Mouse (Mus musculus): ENCODE measurements around the gene Tmem125. TPM values are rescaled to one million over a fixed set of nuclear protein-coding genes. Genes with fewer than 3 reads are reported as not detected.

Tmem125 gene
- polyA plus RNA-seq, 1 experiment: not detected

DNA sequence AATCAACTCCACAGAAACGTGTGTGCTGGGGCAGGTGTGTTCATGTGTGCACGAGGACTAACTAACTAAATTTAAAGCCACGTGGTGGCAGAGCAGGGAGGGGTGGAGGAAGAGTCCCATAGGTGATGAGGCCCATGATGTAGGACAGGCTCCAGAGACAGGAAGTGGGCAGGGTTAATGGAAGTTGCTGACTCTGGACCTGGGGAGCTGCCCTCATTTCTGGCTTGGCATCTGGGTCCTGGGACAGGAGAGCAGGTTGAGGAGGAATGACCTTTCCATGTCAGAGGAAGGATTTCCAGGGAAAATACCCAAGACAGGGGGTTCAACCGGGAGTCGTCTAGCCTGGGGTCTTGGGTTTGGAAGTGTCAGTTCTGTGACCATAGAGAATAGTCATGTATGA, 11.2 kb downstream of the Tmem125 start:
- TF ChIP-seq POLR2A (IDR thresholded peaks at IDR 0.05; ENCODE audit: borderline replicate concordance, control insufficient read depth, low read depth, low read length) (no peak), CTCF (IDR thresholded peaks at IDR 0.05; ENCODE audit: control insufficient read depth, insufficient read depth, low read length) (no peak)
- Histone ChIP-seq H3K4me1 (ENCODE audit: control insufficient read depth, insufficient read depth, low read length) (peaks cover 1% of the 10 kb centered on the region; the same call in 1 of the 2 replicates), H3K4me3 (replicated peaks; ENCODE audit: control insufficient read depth, low read depth, low read length) (no peak overlapping the region), H3K27ac (ENCODE audit: control insufficient read depth, insufficient read depth, low read depth, low read length, poor library complexity) (no peak overlapping the region)
- 51% methylated on average over 5 of the region's 5 CpGs for WGBS

DNA sequence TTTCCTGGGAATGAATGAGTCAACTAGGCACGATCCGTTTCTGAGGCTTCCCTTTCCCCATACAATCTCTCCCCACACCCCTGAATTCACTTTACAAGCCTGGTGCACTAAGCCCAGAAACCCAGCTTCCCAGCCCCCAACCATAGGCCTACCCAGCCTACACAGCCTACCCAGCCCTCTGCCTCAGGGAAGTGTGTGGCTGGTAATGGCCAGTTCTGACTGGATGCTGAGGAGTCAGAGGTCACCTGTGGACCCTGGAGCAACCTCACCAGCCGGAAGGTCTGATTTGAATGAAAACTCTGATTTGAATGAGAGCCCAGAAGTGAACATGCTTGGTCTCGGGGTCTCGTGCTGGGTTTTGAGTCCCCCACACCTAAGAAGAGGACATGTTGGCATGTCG, 16.1 kb downstream of the Tmem125 start:
- Histone ChIP-seq H3K4me3 (replicated peaks; ENCODE audit: control insufficient read depth, low read depth, low read length) (no peak overlapping the region), H3K4me1 (ENCODE audit: control insufficient read depth, insufficient read depth, low read length) (peaks cover 1% of the 10 kb centered on the region; the same call in 1 of the 2 replicates), H3K27ac (ENCODE audit: control insufficient read depth, insufficient read depth, low read depth, low read length, poor library complexity) (no peak overlapping the region)
- no peak for TF ChIP-seq POLR2A (IDR thresholded peaks at IDR 0.05; ENCODE audit: borderline replicate concordance, control insufficient read depth, low read depth, low read length)
- no peak for TF ChIP-seq CTCF (IDR thresholded peaks at IDR 0.05; ENCODE audit: control insufficient read depth, insufficient read depth, low read length)
- WGBS: 80% methylated on average over 6 of the region's 6 CpGs

DNA sequence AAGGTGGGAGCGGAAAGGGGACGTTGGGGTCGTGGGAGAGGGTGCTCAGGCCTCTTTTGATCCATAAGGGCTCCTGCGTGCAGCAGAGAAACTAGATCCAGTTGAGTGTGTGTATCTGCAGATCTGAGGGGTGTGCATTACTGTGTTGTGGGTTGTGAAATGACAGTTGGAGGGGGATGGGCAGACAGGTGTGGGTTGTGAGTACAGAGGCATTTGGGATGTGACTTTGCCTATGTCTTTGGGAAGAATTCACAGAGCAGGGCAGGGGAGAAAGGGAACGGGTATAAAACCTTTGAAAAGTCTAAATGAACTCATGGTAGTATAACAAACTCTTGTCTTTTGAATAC, 16.5 kb downstream of the Tmem125 start:
- no peak overlapping the region for H3K4me3 ChIP-seq (replicated peaks; ENCODE audit: control insufficient read depth, low read depth, low read length)
- no peak overlapping the region for H3K27ac ChIP-seq (ENCODE audit: control insufficient read depth, insufficient read depth, low read depth, low read length, poor library complexity)
- WGBS: 76% methylated on average over 5 of the region's 5 CpGs
- H3K4me1 ChIP-seq (ENCODE audit: control insufficient read depth, insufficient read depth, low read length): no peaks in the 10 kb centered on the region; the same call in 1 of the 2 replicates
- no peak for TF ChIP-seq CTCF (IDR thresholded peaks at IDR 0.05; ENCODE audit: control insufficient read depth, insufficient read depth, low read length)
- no peak for TF ChIP-seq POLR2A (IDR thresholded peaks at IDR 0.05; ENCODE audit: borderline replicate concordance, control insufficient read depth, low read depth, low read length)

DNA sequence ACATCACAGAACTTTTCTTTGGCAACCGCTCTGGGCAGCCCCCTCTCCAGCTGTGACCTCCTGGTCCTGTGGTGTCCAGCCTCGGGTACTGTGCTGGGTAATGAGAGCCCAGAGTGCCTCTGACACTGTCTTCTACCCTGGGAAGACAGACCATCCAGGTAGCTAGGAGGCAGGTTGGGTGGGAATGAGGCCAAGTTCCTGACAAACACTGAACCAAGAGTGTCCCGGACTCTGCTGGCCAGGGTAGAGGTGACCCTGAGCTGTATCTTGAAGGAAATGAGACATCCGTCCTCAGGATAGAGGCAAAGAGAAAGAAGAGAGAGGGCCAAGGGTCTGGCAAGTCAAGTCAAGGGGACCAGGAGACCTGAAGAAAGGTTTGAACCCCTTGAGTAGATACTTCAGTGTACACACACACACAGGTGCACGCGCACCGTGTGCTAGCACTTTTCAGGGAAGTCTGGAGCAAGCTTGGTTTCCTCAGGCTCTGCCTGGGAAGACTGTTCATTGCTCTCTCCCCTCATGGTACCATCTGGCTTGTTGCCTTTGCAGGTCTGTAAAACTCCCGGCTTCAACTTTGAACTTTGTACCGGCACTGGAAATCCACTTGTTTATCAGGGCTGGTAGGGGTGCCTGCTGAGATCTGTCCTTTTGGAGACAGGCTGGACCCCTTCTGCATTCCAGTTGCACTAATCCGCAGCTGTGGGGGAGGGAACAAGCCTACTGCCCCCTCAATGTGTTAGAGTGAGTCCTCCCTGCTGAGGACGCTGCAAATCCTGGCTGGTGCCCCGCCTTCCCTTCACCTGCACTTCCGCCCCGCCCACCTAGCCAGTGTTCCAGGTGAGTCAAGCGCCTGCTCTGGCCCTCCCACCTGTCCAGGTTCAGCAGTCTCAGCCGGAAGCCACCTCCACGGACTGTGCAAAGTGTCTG, 17.2 kb downstream of the Tmem125 start, which contains the start of gene 2610528J11Rik:
2610528J11Rik (plus strand) TSS at position 592 of the 927 bp plus-strand sequence.
- Histone ChIP-seq H3K4me1 (ENCODE audit: control insufficient read depth, insufficient read depth, low read length) (no peaks in the 10 kb centered on the region; the same call in 1 of the 2 replicates), H3K4me3 (replicated peaks; ENCODE audit: control insufficient read depth, low read depth, low read length) (no peak within 1 kb of the TSS), H3K27ac (ENCODE audit: control insufficient read depth, insufficient read depth, low read depth, low read length, poor library complexity) (no peak within 1 kb of the TSS)
- TF ChIP-seq POLR2A (IDR thresholded peaks at IDR 0.05; ENCODE audit: borderline replicate concordance, control insufficient read depth, low read depth, low read length) (no peak), CTCF (IDR thresholded peaks at IDR 0.05; ENCODE audit: control insufficient read depth, insufficient read depth, low read length) (no peak)
- WGBS: 82% methylated on average over 17 of the region's 17 CpGs

DNA sequence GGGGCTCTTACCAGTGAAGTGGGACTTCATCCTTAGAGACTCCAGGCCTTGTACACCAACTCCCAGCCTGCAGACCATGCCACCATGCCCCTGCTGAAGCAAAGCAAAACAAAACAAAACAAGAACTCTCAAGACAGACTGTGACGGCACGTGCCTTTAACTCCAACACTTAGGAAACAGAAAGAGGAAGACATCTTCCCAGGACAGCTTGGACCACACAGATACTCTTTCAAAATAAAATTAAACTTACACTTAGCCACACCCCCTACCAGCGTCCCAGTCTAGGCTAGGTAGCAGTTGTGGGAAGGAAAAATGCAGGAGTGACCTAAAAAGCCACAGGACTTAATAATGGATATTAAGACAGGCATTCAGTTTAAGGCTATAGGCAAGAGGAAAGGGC, 18.1 kb downstream of the Tmem125 start:
- Histone ChIP-seq H3K27ac (ENCODE audit: control insufficient read depth, insufficient read depth, low read depth, low read length, poor library complexity) (no peak overlapping the region), H3K4me1 (ENCODE audit: control insufficient read depth, insufficient read depth, low read length) (no peaks in the 10 kb centered on the region; the same call in 1 of the 2 replicates), H3K4me3 (replicated peaks; ENCODE audit: control insufficient read depth, low read depth, low read length) (no peak overlapping the region)
- WGBS: 25% methylated on average over 3 of the region's 3 CpGs
- no peak for TF ChIP-seq CTCF (IDR thresholded peaks at IDR 0.05; ENCODE audit: control insufficient read depth, insufficient read depth, low read length)
- no peak for TF ChIP-seq POLR2A (IDR thresholded peaks at IDR 0.05; ENCODE audit: borderline replicate concordance, control insufficient read depth, low read depth, low read length)

DNA sequence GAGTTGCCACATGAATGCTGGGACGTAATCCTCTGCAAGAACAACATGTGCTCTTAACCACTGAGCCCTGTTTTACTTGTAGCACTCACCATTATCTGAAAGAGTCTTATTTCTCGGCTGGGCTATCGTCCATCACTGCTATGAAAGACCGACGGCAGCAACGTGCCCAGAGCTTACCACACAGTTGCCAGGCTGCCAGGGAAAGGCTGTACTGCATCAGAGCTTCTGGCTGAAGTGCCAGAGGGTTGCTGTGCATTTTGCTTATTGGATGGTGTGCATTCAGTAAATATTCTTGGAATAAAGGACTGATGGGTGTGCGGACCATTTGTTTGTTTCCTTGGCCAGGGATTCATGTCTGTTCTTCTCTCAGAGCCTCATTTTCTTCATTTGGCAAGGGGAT, 19.9 kb downstream of the Tmem125 start:
- TF ChIP-seq POLR2A (IDR thresholded peaks at IDR 0.05; ENCODE audit: borderline replicate concordance, control insufficient read depth, low read depth, low read length): no peak
- TF ChIP-seq CTCF (IDR thresholded peaks at IDR 0.05; ENCODE audit: control insufficient read depth, insufficient read depth, low read length): no peak

DNA sequence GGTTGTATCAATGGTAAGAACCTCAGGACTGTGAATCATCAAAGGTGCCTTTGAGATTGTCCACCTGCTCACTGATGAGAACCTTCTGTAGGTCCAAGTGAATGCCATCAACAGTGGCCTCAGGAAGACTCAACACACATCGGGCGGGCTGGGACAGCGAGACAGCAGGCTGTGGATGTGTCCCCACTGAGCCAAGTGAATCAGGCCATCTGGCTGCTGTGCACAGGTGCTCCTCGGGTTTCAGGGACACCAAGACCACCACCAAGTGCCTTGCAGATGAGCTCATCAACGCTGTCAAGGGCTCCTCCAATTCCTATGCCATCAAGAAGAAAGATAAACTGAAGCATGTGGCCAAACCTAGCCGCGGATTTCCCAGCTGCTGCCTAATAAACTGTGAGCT, 21.6 kb downstream of the Tmem125 start:
- WGBS: 85% methylated on average over 7 of the region's 7 CpGs
- peaks cover 2% of the 10 kb centered on the region; the same call in 1 of the 2 replicates for H3K4me1 ChIP-seq (ENCODE audit: control insufficient read depth, insufficient read depth, low read length)
- TF ChIP-seq CTCF (IDR thresholded peaks at IDR 0.05; ENCODE audit: control insufficient read depth, insufficient read depth, low read length) (no peak), POLR2A (IDR thresholded peaks at IDR 0.05; ENCODE audit: borderline replicate concordance, control insufficient read depth, low read depth, low read length) (no peak)

More for the DNA sequence above, 19.9 kb downstream of the Tmem125 start:
- 75% methylated on average over 7 of the region's 7 CpGs for WGBS
- H3K4me1 ChIP-seq (ENCODE audit: control insufficient read depth, insufficient read depth, low read length): peaks cover 2% of the 10 kb centered on the region; the same call in 1 of the 2 replicates
- H3K27ac ChIP-seq (ENCODE audit: control insufficient read depth, insufficient read depth, low read depth, low read length, poor library complexity): no peak overlapping the region
- no peak overlapping the region for H3K4me3 ChIP-seq (replicated peaks; ENCODE audit: control insufficient read depth, low read depth, low read length)

DNA sequence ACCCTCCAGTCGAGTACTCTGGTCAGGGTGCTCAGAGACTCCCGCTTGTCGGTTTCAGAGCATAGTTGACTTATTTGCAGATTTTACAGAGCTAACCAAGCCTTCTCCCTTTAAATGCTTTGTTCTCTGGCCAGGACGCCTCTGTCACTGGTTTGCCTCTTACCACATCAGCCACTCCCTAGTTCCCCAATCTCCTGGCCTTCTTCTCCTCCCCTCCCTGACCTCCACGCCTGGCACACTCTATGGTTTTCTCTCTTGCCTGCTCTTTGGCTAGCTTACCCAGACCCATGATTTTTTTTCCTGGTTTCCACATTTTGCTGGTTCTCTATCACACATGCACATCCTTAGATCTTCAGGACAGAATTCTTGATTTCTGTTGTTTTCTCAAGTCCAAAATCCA, 25.6 kb downstream of the Tmem125 start:
- peaks cover 2% of the 10 kb centered on the region; the same call in 1 of the 2 replicates for H3K4me1 ChIP-seq (ENCODE audit: control insufficient read depth, insufficient read depth, low read length)
- 53% methylated on average over 5 of the region's 5 CpGs for WGBS
- no peak for TF ChIP-seq CTCF (IDR thresholded peaks at IDR 0.05; ENCODE audit: control insufficient read depth, insufficient read depth, low read length)
- TF ChIP-seq POLR2A (IDR thresholded peaks at IDR 0.05; ENCODE audit: borderline replicate concordance, control insufficient read depth, low read depth, low read length): no peak
- no peak overlapping the region for H3K27ac ChIP-seq (ENCODE audit: control insufficient read depth, insufficient read depth, low read depth, low read length, poor library complexity)
- no peak overlapping the region for H3K4me3 ChIP-seq (replicated peaks; ENCODE audit: control insufficient read depth, low read depth, low read length)

More for the DNA sequence above, 21.6 kb downstream of the Tmem125 start:
- H3K4me3 ChIP-seq (replicated peaks; ENCODE audit: control insufficient read depth, low read depth, low read length): no peak overlapping the region
- H3K27ac ChIP-seq (ENCODE audit: control insufficient read depth, insufficient read depth, low read depth, low read length, poor library complexity): no peak overlapping the region
